Mouse (Mus musculus): ENCODE results near the gene Tubb4a.
A peak's percentile ranks its signal among the peaks of the same experiment; 100 is the strongest.
"Not testable (repeated sequence)": the region's sequence is repeated elsewhere in the genome, so short reads cannot be mapped to it uniquely, and the experiment has no call there.

The Tubb4a gene

GRCm38 (mm10) chr17:57051679-57052078 lies 35.9 kb downstream of the Tubb4a start:
- not testable (repeated sequence) for DNase-seq

- no peak for DNase-seq
Measured at GRCm38 (mm10) chr17:57048816-57049215, 38.8 kb downstream of the Tubb4a start.

GRCm38 (mm10) chr17:57047406-57047805 lies 40.2 kb downstream of the Tubb4a start:
- peak; percentile 30 for DNase-seq

GRCm38 (mm10) chr17:57041554-57041953 lies 46.0 kb downstream of the Tubb4a start, which contains the start of gene Slc25a41:
Gene Slc25a41, minus strand, starts transcription at chr17:57041654.
- DNase-seq = no peak

- peak; percentile 25 for DNase-seq
Measured at GRCm38 (mm10) chr17:57038978-57039377, 48.6 kb downstream of the Tubb4a start.

- no peak for DNase-seq
Measured at GRCm38 (mm10) chr17:57032854-57033253, 54.7 kb downstream of the Tubb4a start.

- peak; percentile 99 for DNase-seq
Measured at GRCm38 (mm10) chr17:57031661-57032420, 55.7 kb downstream of the Tubb4a start.

GRCm38 (mm10) chr17:57030931-57031660 lies 56.5 kb downstream of the Tubb4a start, which contains the start of gene Khsrp:
Gene Khsrp, minus strand, starts transcription at chr17:57031522.
- DNase-seq = peak; percentile 72
